Mouse (Mus musculus) B cell, adult (primary cell): ENCODE data around the gene Ahctf1. TPM values are rescaled to one million over a fixed set of nuclear protein-coding genes. Genes with fewer than 3 reads are reported as not detected.

Source experiments
- total RNA-seq: library from RNA; stranded (reverse); gene quantifications from 4 replicates; pipeline ENCODE4 v1.2.4, GENCODE M21; 2023; ENCODE audit not compliant: inconsistent age

The Ahctf1 gene
- total RNA-seq = 110 to 127 TPM (median 121 TPM) in 4 replicates

DNA sequence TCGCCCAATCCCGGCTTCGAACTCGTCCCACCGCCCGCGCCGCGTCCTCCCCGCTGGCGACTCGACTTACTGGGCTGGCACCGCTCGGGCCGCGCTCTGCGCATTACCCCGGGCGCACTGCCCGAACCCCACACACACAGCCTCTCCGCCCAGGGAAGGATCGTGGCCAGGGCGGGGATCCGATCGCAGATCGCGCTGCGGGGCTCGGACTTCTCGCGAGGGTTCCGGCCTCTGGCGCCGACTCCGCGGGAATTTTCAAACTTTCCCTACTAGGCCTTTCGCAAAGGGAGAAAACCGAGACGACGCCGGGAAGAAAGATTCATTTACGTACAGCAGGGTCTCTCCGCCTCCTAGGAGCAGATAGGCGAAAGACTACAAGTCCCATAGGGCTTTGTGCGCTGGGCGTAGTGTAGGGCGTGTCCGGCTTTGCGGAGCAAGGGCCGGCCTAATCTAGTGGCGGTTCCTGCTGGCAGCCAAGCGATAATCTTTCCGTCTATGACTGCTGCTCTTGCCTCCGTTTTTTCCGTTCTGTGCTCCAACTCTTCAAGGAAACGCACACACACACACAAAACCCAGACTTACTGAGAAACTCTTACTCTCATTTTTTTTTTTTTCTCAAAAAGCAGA, at the start of gene Ahctf1:
Ahctf1 (minus strand) TSS at position 168 of the 627 bp plus-strand sequence.

DNA sequence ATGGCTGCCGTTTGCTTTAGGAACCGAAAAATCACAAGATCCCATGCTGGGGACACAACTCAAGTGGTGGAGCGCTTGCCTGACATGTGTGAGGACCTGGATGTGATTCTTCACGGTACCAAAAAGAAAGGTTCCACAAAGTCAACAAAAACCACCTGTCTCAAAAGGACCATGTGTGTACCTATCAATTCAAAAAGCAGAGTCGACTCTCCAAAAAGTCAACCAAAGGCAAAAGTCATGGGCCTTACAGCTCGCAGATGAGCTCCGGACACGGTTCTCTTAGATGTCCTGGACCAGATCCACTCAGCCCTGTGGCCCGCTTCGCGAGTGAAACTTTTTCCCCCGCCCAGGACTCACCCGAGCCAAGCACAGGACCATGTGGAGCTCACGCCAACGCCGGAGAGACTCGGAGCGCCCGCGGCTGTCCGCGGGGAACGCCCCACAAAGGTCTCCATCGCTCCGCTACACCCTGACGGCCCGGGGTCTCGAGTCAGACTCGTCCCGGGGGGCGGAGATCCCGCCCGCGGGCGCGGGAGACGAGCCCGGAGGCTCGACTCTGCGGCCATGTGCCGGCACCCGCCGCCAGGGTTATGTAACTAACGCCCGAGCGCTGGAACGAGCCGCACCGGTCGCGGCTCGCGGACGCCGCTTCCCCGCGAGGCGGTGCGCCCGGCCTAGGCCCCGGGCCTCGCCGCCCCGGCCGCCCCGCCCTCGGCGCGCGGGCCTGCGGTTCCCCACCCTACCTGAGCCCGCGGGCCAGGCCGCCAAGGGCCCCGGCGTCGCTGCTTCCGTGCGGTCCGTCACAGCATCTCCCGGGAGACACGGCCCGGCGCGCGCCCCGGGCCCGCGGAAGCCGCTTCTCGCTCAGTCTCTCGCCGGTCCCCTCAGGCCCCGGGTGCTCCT, 619 bp downstream of the Ahctf1 start, which contains the start of gene Gm10518:
Gm10518 (plus strand) TSS at position 767 of the 903 bp plus-strand sequence.

DNA sequence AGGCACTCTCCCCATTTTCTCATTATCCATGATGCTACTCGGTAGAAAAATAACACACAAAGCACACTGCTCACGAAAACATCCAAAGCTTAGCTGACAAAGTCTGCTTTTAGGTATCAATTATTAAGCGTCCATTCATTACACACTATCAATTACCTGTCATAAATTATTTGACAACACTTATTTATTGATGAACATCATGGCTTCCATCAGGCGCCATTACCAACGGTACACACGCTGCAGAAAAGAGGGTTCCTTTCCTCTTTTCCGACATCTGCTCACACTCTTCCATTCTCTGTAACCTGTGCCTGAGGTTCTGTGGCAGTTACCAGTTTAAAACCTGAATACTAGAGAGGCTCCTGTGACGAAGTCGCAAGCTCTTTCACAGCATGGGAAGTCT, 58.3 kb downstream of the Ahctf1 start, which contains the start of gene Kif28:
Kif28 (minus strand) TSS at position 101 of the 400 bp plus-strand sequence.

Other genes starting within 250 kb of the Ahctf1 start
- gene Sccpdh, start 135.5 kb downstream of the Ahctf1 start, total RNA-seq = 3.4 to 4.5 TPM (median 4.1 TPM) in 4 replicates
- gene Kif28, start 58.4 kb downstream of the Ahctf1 start, total RNA-seq = not detected in 4 replicates
- 0.39 TPM in 2 of 4 replicates, not detected in the others for gene Gm10518, start 304 bp downstream of the Ahctf1 start, total RNA-seq
- 0.58 to 1.1 TPM (median 0.77 TPM) in 4 replicates for gene Cdc42bpa, start 156.8 kb upstream of the Ahctf1 start, total RNA-seq